11 mouse cellular contexts compared by ENCODE assay signal in genomic region chr15:103015009-103015399, GRCm38 (mm10). TPM values are rescaled to one million over a fixed set of nuclear protein-coding genes. Genes with fewer than 3 reads are reported as not detected.
DNase-seq lines count a peak whose midpoint lies in the region; ATAC-seq and TF ChIP-seq lines count a peak whose summit lies in the region.
"Had no signal": no experiment of that assay in that cellular context is flagged by ENCODE, and none has a peak within 500 bp of the region (broad histone marks: within the 10 kb centered on the region; RNA-seq: fewer than 3 reads in every experiment).

No protein-coding gene starts in this region.

- peak overlapping the region; percentile 24 for H3K4me3 ChIP-seq in lung, embryonic 15.5 days
- no peak overlapping the region for H3K4me3 ChIP-seq in lung, adult 2 months (replicated peaks; ENCODE audit: extremely low read depth, low read depth, low read length)
- H3K4me3 ChIP-seq in intestine, embryonic 15.5 days (replicated peaks): peak overlapping the region; percentile 32
- peak overlapping the region; percentile 38 for H3K4me3 ChIP-seq in neural tube, embryonic 15.5 days (replicated peaks)
- H3K4me3 ChIP-seq: erythroblast, embryonic 14.5 days had no signal

- no peaks in the 10 kb centered on the region for H3K36me3 ChIP-seq in lung, embryonic 15.5 days
- H3K36me3 ChIP-seq in intestine, embryonic 15.5 days: no peaks in the 10 kb centered on the region
- H3K36me3 ChIP-seq in neural tube, embryonic 15.5 days: no peaks in the 10 kb centered on the region

- H3K4me2 ChIP-seq in lung, embryonic 15.5 days: peak overlapping the region; percentile 47
- peak overlapping the region; percentile 72 for H3K4me2 ChIP-seq in intestine, embryonic 15.5 days (replicated peaks)
- H3K4me2 ChIP-seq in neural tube, embryonic 15.5 days: peak overlapping the region; percentile 71

- H3K27me3 ChIP-seq in lung, embryonic 15.5 days: peaks cover 99% of the 10 kb centered on the region
- H3K27me3 ChIP-seq in intestine, embryonic 15.5 days (replicated peaks): peaks cover 88% of the 10 kb centered on the region
- no peaks in the 10 kb centered on the region for H3K27me3 ChIP-seq in neural tube, embryonic 15.5 days (replicated peaks)

- no peak for TF ChIP-seq CTCF in lung, adult 2 months (IDR thresholded peaks at IDR 0.05; ENCODE audit: insufficient read depth, low read length)

- H3K9me3 ChIP-seq in lung, embryonic 15.5 days: no peaks in the 10 kb centered on the region
- H3K9me3 ChIP-seq in intestine, embryonic 15.5 days: no peaks in the 10 kb centered on the region
- H3K9me3 ChIP-seq in neural tube, embryonic 15.5 days (replicated peaks): no peaks in the 10 kb centered on the region
- H3K9me3 ChIP-seq: megakaryocyte, embryonic 14.5 days had no signal

- H3K9ac ChIP-seq in lung, embryonic 15.5 days: no peak overlapping the region
- H3K9ac ChIP-seq in intestine, embryonic 15.5 days: peak overlapping the region; percentile 56
- peak overlapping the region; percentile 53 for H3K9ac ChIP-seq in neural tube, embryonic 15.5 days (replicated peaks)

- 0 out of 2 replicates have a peak, but pooled peaks have one; percentile 31 for ATAC-seq in lung, embryonic 15.5 days (ENCODE audit: borderline replicate concordance, extremely low read depth, low FRiP score, low TSS enrichment)
- ATAC-seq in intestine, embryonic 15.5 days: 0 out of 2 replicates have a peak, but pooled peaks have one; percentile 9
- no peak for ATAC-seq in neural tube, embryonic 15.5 days (ENCODE audit: low FRiP score)

- WGBS in lung, embryonic 15.5 days: 3% methylated on average over 24 of the region's 28 CpGs
- 5% methylated on average over 27 of the region's 28 CpGs for WGBS in lung, adult 2 months
- WGBS in intestine, embryonic 15.5 days: 3% methylated on average over 23 of the region's 28 CpGs
- 3% methylated on average over 28 of the region's 28 CpGs for WGBS in neural tube, embryonic 15.5 days

- no peak for TF ChIP-seq POLR2A in lung, adult 2 months (IDR thresholded peaks at IDR 0.05; ENCODE audit: borderline replicate concordance, extremely low read depth, low read depth, low read length)

- peak; percentile 60 for DNase-seq in adrenal gland, postnatal 14 days
- DNase-seq in adrenal gland, adult 18-20 months (ENCODE audit: low spot score in 2 of 2): no peak
- DNase-seq in lung, adult 2 months: no peak
- no peak for DNase-seq in left cerebral cortex, adult 11 months (ENCODE audit: low spot score)
- no peak for DNase-seq in c-Kit-positive CD71-positive TER-119-positive erythroid progenitor cells, embryonic 14.5 days (ENCODE audit: low spot score)
- DNase-seq: right cerebral cortex, adult 18-20 months had no signal

- H3K27ac ChIP-seq in lung, embryonic 15.5 days: no peak overlapping the region
- H3K27ac ChIP-seq in intestine, embryonic 15.5 days: peak overlapping the region; percentile 95
- peak overlapping the region; percentile 89 for H3K27ac ChIP-seq in neural tube, embryonic 15.5 days (replicated peaks)

- H3K4me1 ChIP-seq in lung, embryonic 15.5 days: peaks cover 4% of the 10 kb centered on the region; the same call in 1 of the 2 replicates
- no peaks in the 10 kb centered on the region for H3K4me1 ChIP-seq in lung, adult 2 months (ENCODE audit: control insufficient read depth, insufficient read depth, low read length)
- H3K4me1 ChIP-seq in intestine, embryonic 15.5 days (replicated peaks): peaks cover 26% of the 10 kb centered on the region
- H3K4me1 ChIP-seq in neural tube, embryonic 15.5 days: peaks cover 95% of the 10 kb centered on the region

RNA-seq across cellular contexts. Expression of gene Hoxc4, which starts 3.7 kb away (rescaled TPM):
- 6.8 and 7.7 TPM in 2 replicates for total RNA-seq in adrenal gland, postnatal 14 days (2021)
- total RNA-seq in adrenal gland, adult 18-20 months (2021): 1 to 10 TPM; 5.0 to 7.3 TPM
- polyA plus RNA-seq in lung, embryonic 15.5 days (2015; fragmentation: Nextera tagmentation; extraction: Ambion mirVana): 1.4 and 1.5 TPM in 2 replicates
- 0.31 and 1.1 TPM in 2 replicates for polyA plus RNA-seq in lung, adult 2 months (2012; rRNA removed)
- polyA plus RNA-seq in intestine, embryonic 15.5 days (2015; fragmentation: Nextera tagmentation; extraction: Ambion mirVana): 9.5 and 10.6 TPM in 2 replicates
- 26.7 and 48.6 TPM in 2 replicates for polyA plus RNA-seq in neural tube, embryonic 15.5 days (2015; fragmentation: Nextera tagmentation; extraction: Ambion mirVana)

RNA-seq across cellular contexts. Expression of gene Hoxc6, which starts 16.9 kb away (rescaled TPM):
- 37.4 and 43.2 TPM in 2 replicates for total RNA-seq in adrenal gland, postnatal 14 days (2021)
- total RNA-seq in adrenal gland, adult 18-20 months (2021): 10 to 100 TPM; 47.9 to 59.3 TPM
- 0.20 and 0.26 TPM in 2 replicates for polyA plus RNA-seq in lung, embryonic 15.5 days (2015; fragmentation: Nextera tagmentation; extraction: Ambion mirVana)
- polyA plus RNA-seq in lung, adult 2 months (2012; rRNA removed): 0.34 TPM in 1 of 2 replicates, not detected in the other
- 5.7 and 6.1 TPM in 2 replicates for polyA plus RNA-seq in intestine, embryonic 15.5 days (2015; fragmentation: Nextera tagmentation; extraction: Ambion mirVana)
- polyA plus RNA-seq in neural tube, embryonic 15.5 days (2015; fragmentation: Nextera tagmentation; extraction: Ambion mirVana): 23.4 and 35.1 TPM in 2 replicates
- polyA plus RNA-seq: erythroblast, embryonic 14.5 days had no signal

RNA-seq across cellular contexts. Expression of gene Hoxc8, which starts 24.6 kb away (rescaled TPM):
- total RNA-seq in adrenal gland, postnatal 14 days (2021): 19.2 and 20.1 TPM in 2 replicates
- total RNA-seq in adrenal gland, adult 18-20 months (2021): 10 to 100 TPM; 30.8 to 34.8 TPM
- polyA plus RNA-seq in lung, embryonic 15.5 days (2015; fragmentation: Nextera tagmentation; extraction: Ambion mirVana): 0.10 TPM in 1 of 2 replicates, not detected in the other
- not detected in 2 replicates for polyA plus RNA-seq in lung, adult 2 months (2012; rRNA removed)
- polyA plus RNA-seq in intestine, embryonic 15.5 days (2015; fragmentation: Nextera tagmentation; extraction: Ambion mirVana): 6.2 and 7.0 TPM in 2 replicates
- polyA plus RNA-seq in neural tube, embryonic 15.5 days (2015; fragmentation: Nextera tagmentation; extraction: Ambion mirVana): 56.5 and 108 TPM in 2 replicates
- polyA plus RNA-seq: erythroblast, embryonic 14.5 days had no signal

RNA-seq across cellular contexts. Expression of gene Hoxc9, which starts 38.8 kb away (rescaled TPM):
- 1.8 and 2.1 TPM in 2 replicates for total RNA-seq in adrenal gland, postnatal 14 days (2021)
- total RNA-seq in adrenal gland, adult 18-20 months (2021): 1 to 10 TPM in 1 of 2 experiments, under 1 TPM in 1; 0.66 to 1.4 TPM
- 0.06 TPM in 1 of 2 replicates, not detected in the other for polyA plus RNA-seq in lung, embryonic 15.5 days (2015; fragmentation: Nextera tagmentation; extraction: Ambion mirVana)
- polyA plus RNA-seq in lung, adult 2 months (2012; rRNA removed): not detected in 2 replicates
- polyA plus RNA-seq in intestine, embryonic 15.5 days (2015; fragmentation: Nextera tagmentation; extraction: Ambion mirVana): 1.3 and 1.4 TPM in 2 replicates
- polyA plus RNA-seq in neural tube, embryonic 15.5 days (2015; fragmentation: Nextera tagmentation; extraction: Ambion mirVana): 19.7 and 30.9 TPM in 2 replicates
- polyA plus RNA-seq: erythroblast, embryonic 14.5 days had no signal

RNA-seq across cellular contexts. Expression of gene Hoxc5, which starts 47.8 kb away (rescaled TPM):
- 6.9 and 7.4 TPM in 2 replicates for total RNA-seq in adrenal gland, postnatal 14 days (2021)
- total RNA-seq in adrenal gland, adult 18-20 months (2021): 1 to 10 TPM; 7.0 to 7.5 TPM
- 0.57 and 0.72 TPM in 2 replicates for polyA plus RNA-seq in lung, embryonic 15.5 days (2015; fragmentation: Nextera tagmentation; extraction: Ambion mirVana)
- polyA plus RNA-seq in lung, adult 2 months (2012; rRNA removed): 0.36 and 1.6 TPM in 2 replicates
- 7.7 and 10.1 TPM in 2 replicates for polyA plus RNA-seq in intestine, embryonic 15.5 days (2015; fragmentation: Nextera tagmentation; extraction: Ambion mirVana)
- 14.6 and 20.7 TPM in 2 replicates for polyA plus RNA-seq in neural tube, embryonic 15.5 days (2015; fragmentation: Nextera tagmentation; extraction: Ambion mirVana)
- polyA plus RNA-seq: erythroblast, embryonic 14.5 days had no signal
